Mouse (Mus musculus): ENCODE results near the gene Upf3b.

GRCm38 (mm10) chrX:37109526-37110192 lies 463 bp downstream of the Upf3b start:
- TF ChIP-seq POLR2A (IDR thresholded peaks at IDR 0.05; ENCODE audit: borderline replicate concordance, control insufficient read depth, low read depth, low read length), result no peak
- no peak for TF ChIP-seq CTCF (IDR thresholded peaks at IDR 0.05; ENCODE audit: control insufficient read depth, insufficient read depth, low read length)
